Mouse (Mus musculus): ENCODE measurements around the gene Tyw5. TPM values are rescaled to one million over a fixed set of nuclear protein-coding genes. Genes with fewer than 3 reads are reported as not detected.

Tyw5 gene
- total RNA-seq (2021), result 10 to 100 TPM; 19.6 to 25.5 TPM
- long read RNA-seq, experiment 1, transcript Tyw5-201 (8 exons, 1,398 nt), result major isoform, 5 of 7 reads
- long read RNA-seq, experiment 1, partial matches to known transcripts, result 0 of 7 reads
- long read RNA-seq, experiment 1, other reads (novel, unspliced or antisense), result 1 of 7 reads
- long read RNA-seq, experiment 2, transcript Tyw5-201 (8 exons, 1,398 nt), result major isoform, 6 of 16 reads
- long read RNA-seq, experiment 2, partial matches to known transcripts, result 3 of 16 reads
- long read RNA-seq, experiment 2, other reads (novel, unspliced or antisense), result 7 of 16 reads

- DNase-seq (ENCODE audit: low spot score in 2 of 2), result peak; percentile 58 to 73
These were observed at the start of gene Tyw5, which contains the start of gene Maip1 for GRCm38 (mm10) chr1:57406187-57407151. Gene Tyw5 (minus strand): TSS chr1:57407101. Gene Maip1 (plus strand): TSS chr1:57406328.

GRCm38 (mm10) chr1:57450241-57450640, 43.3 kb upstream of the Tyw5 start:
- no peak for DNase-seq (ENCODE audit: low spot score in 2 of 2)

DNA sequence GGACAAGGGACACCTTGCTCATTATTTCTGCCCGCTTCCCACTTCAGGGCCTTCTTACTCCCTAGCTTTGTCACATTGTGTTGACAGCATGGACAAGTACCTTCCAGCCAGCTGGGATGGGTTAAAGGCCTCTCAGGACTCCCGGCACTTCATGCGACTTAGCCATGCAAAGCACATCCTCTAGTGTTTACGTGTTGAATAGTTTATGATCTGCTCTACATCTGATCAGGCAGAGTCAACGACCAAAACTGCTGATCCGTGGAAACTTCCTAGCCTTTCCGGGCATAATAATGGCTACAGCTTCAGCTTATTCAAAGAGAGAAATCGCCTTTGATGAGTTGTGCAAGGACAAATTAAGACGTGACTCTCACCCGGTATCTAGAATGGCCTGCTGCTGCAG, 38.8 kb upstream of the Tyw5 start:
- DNase-seq (ENCODE audit: low spot score in 2 of 2), result no peak

GRCm38 (mm10) chr1:57440771-57441170, 33.9 kb upstream of the Tyw5 start:
- DNase-seq (ENCODE audit: low spot score in 2 of 2), result no peak

DNA sequence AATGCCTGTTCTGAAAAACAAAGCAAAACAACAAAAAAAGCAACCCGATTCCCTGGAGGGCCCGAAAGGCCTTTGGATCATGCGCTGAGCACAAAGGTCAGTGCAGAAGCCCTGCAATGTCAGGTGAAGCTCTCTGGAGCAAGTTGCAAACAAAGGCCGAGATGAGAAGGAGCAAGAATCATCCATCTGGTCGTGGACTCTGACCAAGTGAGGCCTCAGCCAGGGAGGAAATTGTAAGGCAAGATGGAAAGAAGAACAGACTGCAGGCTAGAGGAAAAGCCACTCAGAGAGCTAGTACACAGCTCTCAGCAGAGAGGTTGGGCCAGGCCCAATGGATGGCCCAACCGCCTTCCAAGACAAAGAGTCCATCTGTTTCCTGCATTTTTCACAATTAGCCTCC, 32.1 kb upstream of the Tyw5 start:
- no peak for DNase-seq (ENCODE audit: low spot score in 2 of 2)

DNA sequence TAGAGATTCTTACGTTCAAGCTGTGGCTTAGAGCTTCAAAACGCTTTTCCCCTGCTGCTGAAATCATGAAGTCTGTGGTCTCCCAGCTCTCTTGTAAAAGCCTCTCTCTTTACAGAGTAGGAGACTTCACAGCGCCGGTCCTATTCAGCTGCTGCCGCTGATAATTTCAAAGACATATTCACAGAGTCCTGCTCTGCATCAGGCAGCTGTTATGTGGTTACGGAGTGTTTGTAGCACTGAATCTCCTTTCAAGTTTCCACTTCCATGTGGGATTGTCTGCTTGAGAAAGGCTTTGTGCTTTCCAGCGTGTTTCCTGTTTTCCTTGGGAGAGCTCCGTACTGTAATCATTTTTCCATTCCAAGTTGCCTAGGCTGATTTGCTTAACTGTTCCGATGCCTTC, 30.1 kb upstream of the Tyw5 start:
- DNase-seq (ENCODE audit: low spot score in 2 of 2), result no peak

DNA sequence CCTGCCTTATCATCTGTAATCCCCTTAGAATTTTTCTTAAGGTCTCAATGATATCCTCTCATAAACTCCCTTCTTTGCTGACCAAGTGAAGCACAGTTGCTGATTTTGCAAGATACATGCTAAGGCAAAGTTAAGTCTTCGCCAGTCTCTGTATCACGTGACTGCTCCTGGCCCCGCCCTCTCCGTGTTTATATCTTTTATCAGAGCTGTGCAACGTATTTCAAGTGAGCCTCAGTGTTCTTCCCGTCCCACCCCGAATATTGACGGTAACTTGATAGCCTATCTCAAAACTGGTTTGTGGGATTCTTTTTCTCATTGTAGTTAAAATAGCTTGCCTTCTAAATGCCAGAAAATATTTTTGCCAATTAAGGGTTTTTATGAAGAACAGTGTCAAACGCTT, 29.5 kb upstream of the Tyw5 start:
- no peak for DNase-seq (ENCODE audit: low spot score in 2 of 2)

GRCm38 (mm10) chr1:57433141-57433540, 26.2 kb upstream of the Tyw5 start:
- DNase-seq (ENCODE audit: low spot score in 2 of 2), result no peak

GRCm38 (mm10) chr1:57429786-57430483, 23.0 kb upstream of the Tyw5 start:
- no peak for DNase-seq (ENCODE audit: low spot score in 2 of 2)

DNA sequence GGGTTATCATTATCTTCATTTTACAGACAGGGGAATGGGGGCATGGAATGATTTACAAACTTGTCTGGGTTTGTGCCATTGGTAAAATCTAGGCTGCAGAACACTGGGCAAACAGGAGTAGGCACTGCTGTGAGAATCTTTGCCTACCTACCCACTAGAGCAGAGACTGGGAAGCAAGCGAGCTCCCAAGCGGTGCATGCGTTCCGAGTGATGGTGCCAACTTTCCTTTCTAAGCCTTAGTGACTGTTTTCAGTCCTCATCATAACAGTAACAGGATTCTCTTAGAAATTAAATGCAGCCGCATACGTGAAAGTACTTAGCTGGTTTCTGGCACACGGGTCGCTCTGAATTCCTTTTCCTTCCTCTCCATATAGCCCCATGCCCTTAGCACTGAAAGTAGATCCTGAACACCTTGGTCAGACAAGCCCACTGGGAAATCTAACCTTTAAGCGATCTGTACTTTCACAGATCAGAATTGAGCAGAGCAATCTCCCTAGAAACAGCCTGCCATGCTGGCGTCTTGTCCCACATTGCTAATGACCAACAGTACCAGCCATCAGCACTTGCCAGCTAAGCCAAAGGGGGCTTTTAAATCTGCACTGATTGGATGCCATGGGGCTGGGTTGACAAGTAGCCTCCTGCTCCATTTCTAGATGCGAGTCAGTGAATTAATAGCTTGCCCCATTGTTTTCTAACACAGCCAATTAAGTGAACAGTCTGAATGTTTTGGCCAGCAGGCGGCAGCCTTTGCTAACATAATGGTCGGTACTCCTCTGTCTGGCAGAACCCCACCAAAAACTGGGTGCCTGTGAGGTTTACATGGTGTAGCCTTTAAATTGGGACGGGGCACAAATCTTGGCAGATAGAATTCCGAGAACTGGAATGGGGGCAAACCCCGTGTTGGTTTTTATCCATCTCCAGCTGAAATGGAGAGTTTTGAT, 21.7 kb upstream of the Tyw5 start:
- peak; percentile 39 to 65 for DNase-seq (ENCODE audit: low spot score in 2 of 2)

GRCm38 (mm10) chr1:57423696-57424095, 16.8 kb upstream of the Tyw5 start:
- no peak for DNase-seq (ENCODE audit: low spot score in 2 of 2)

- no peak for DNase-seq (ENCODE audit: low spot score in 2 of 2)
These were observed 6.5 kb upstream of the Tyw5 start for GRCm38 (mm10) chr1:57413397-57413796.

DNA sequence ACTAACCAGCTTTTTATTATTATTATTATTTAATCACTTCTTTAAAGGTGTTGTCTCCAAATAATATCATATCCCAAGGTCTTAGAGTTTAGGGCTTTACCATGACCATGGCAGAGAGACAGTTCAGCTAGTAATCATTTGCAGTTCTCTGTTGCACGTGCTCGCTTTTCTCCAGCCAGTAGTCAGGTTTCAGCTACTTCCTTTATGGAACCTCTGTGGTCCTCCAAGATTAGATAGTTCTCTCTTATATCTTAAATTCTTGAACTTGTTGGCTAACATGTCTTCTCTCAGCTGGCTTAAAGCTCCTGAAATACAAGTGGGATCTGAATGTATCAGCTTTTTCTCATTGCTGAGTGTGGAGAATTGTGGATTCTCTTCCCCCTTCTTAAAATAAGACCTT, 2.1 kb upstream of the Tyw5 start:
- DNase-seq (ENCODE audit: low spot score in 2 of 2), result no peak

- no peak for DNase-seq (ENCODE audit: low spot score in 2 of 2)
These were observed 4.8 kb downstream of the Tyw5 start for GRCm38 (mm10) chr1:57402116-57402515.

GRCm38 (mm10) chr1:57400877-57401276, 6.0 kb downstream of the Tyw5 start:
- no peak for DNase-seq (ENCODE audit: low spot score in 2 of 2)

DNA sequence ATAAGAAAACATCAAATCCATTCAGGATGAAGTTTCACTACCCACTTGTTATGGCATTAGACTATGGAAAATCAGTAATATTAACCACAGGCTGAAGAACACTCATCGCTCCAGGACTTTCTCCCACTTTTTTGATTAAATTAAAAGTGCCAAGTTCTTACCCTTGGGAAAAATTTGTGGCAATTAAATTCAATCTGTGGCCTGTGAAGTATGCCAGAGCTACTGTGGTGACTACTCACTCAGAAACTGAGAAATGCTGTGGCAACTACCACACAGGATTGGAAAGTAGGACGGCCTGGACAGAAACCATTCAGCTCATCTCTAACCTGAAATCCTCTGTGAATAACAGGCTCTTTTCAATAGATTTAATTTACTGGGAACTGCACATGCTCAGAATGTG, 6.6 kb downstream of the Tyw5 start:
- DNase-seq (ENCODE audit: low spot score in 2 of 2), result no peak

DNA sequence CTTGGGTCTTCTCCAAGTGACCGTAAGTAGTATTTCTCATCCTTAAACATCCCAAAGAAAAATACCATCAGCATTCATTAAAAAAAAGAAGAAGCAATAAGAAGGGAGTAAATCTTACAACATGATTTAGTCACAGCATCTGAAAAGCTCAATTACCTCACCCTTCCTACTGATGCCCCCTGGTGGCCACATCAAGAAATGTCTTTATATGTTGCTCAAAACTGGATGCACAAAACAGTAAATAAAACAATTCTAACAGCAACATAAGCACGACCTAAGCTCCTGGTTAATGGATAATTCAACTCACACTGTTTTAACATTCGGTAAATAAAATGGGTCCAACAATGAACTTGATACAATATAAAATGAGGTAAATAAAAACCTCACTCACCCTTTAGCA, 12.8 kb downstream of the Tyw5 start:
- DNase-seq (ENCODE audit: low spot score in 2 of 2), result peak in 1 of 2 experiments; percentile 8

DNA sequence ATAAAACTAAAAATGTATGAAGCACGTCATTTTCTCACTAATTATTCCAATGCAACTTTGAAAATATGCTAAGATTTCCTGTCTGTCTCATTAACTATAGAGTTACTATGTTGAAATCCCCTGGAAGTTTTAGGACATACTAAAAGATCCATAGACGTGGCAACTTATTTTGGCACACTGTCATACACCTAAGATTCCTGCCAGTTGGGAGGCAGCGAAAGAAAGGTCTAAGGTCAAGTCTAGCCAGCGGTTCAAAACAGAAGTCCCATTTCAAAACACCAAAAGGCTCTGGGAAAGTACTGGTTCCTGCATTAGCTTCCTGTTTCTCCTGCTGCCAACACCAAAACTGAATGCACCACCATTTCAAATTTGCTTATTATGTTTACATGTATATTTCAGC, 14.5 kb downstream of the Tyw5 start:
- no peak for DNase-seq (ENCODE audit: low spot score in 2 of 2)

GRCm38 (mm10) chr1:57390993-57391790, 15.7 kb downstream of the Tyw5 start:
- no peak for DNase-seq (ENCODE audit: low spot score in 2 of 2)
